Mouse (Mus musculus) intestine, embryonic 14.5 days (tissue): Measurements from ENCODE around the gene Utp18. TPM values are rescaled to one million over a fixed set of nuclear protein-coding genes. Genes with fewer than 3 reads are reported as not detected.
"Not testable (repeated sequence)": the region's sequence is repeated elsewhere in the genome, so short reads cannot be mapped to it uniquely, and the experiment has no call there.

Experiments
- ATAC-seq: fragments of 200-750 bp; cut with Nextera tagmentation; replicated peaks from 2 replicates; pipeline ENCODE4 v1.8.0; 2017; ENCODE audit warnings: low read depth, moderate number of reproducible peaks, moderate TSS enrichment, moderate library complexity; ENCODE audit not compliant: low FRiP score, low TSS enrichment
- DNase-seq: peaks from one replicate; pipeline ENCODE4 v3.0.0-alpha.2; 2018; ENCODE audit warnings: low spot score
- H3K27ac ChIP-seq: fragments of 300-500 bp; sonication (generic); 2 replicates; pipeline ENCODE4 v1.5.1; 2014; ENCODE audit warnings: low read depth, mild to moderate bottlenecking, control low read depth
- H3K27me3 ChIP-seq: fragments of 300-500 bp; sonication (generic); replicated peaks from 2 replicates; pipeline ENCODE4 v1.6.1; 2014; ENCODE audit warnings: low read length, control low read depth; ENCODE audit not compliant: control insufficient read depth, insufficient read depth
- H3K36me3 ChIP-seq: fragments of 300-500 bp; sonication (generic); 2 replicates; pipeline ENCODE4 v1.6.1; 2014; ENCODE audit warnings: low read length, control low read depth; ENCODE audit not compliant: control insufficient read depth, insufficient read depth
- H3K4me1 ChIP-seq: fragments of 300-500 bp; sonication (generic); replicated peaks from 2 replicates; pipeline ENCODE4 v1.6.1; 2014; ENCODE audit warnings: low read length, control low read depth, mixed read lengths; ENCODE audit not compliant: control insufficient read depth, insufficient read depth
- H3K4me2 ChIP-seq: fragments of 300-500 bp; sonication (generic); 2 replicates; pipeline ENCODE4 v1.6.1; 2014; ENCODE audit warnings: low read length
- H3K4me3 ChIP-seq: fragments of 300-500 bp; sonication (generic); 2 replicates; pipeline ENCODE4 v1.5.1; 2014; ENCODE audit warnings: low read depth, low read length, control low read depth, mixed read lengths
- H3K9ac ChIP-seq: fragments of 300-500 bp; sonication (generic); 2 replicates; pipeline ENCODE4 v1.6.1; 2014; ENCODE audit warnings: mild to moderate bottlenecking, low read length
- H3K9me3 ChIP-seq: fragments of 300-500 bp; sonication (generic); 2 replicates; pipeline ENCODE4 v1.6.1; 2016; ENCODE audit warnings: low read length, control low read depth; ENCODE audit not compliant: control insufficient read depth
- WGBS: fragments of 180-500 bp; shearing (Covaris S2); extraction: QIAGEN DNeasy Blood & Tissue Kit; methylation state at CpG from one replicate; pipeline ENCODE4 v1.1.7; 2014; 5-methylcytosine and 5-hydroxymethylcytosine counted together
- polyA plus RNA-seq: library from polyadenylated mRNA; unstranded; fragments of >200 nt; fragmentation: Nextera tagmentation; extraction: Ambion mirVana; gene quantifications from 2 replicates; pipeline ENCODE4 v1.2.1, GENCODE M21; 2014

The Utp18 gene
- polyA plus RNA-seq: 28.6 and 31.6 TPM in 2 replicates

DNA sequence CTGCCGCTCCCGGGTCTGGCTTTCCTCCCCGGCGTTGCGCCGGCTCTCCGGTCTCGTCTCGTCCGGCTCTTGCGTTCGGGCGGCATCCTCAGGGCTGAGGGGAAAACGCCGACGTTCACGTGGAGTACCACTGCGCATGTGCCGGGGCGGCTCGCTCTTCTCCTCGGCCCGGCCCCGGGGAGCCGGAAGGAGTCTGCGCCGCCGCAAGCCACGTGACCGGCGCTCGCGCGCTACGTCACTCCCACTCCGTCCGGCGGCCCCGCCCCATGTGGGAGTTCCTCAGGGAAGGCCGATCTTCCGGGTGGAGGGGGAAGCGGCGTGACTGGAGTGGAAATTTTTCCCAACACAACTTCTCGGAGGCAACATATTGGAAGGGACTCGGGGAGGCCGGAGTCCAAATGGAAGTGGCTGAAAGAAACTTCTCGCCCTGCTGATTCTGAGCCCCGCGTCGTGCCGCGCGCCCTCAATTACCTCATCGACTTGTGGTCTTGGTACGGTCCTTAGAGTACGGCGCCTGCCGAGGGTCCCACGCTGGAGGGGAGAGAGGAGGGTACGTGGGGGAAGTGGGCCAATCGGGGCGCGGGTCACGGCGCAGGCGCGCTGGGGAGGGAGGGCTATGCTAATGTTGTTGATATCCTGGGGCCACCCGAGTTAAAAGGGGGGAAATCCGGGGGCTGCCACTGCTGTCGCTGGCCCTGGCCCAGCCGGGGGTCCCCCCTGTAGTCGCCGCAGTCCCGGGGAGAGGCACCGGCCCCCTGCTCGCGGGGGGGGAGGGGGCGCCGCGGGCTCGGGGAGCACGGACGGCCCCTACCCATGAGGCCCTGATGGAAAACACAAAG, at the start of gene Utp18, which contains the start of gene Mbtd1:
Utp18 (minus strand) TSS at position 195 of the 839 bp plus-strand sequence.
Mbtd1 (plus strand) TSS at position 281 of the 839 bp plus-strand sequence.
- Histone ChIP-seq H3K9ac (peak within 1 kb of the TSS; percentile 95), H3K4me2 (peak within 1 kb of the TSS; percentile 95), H3K9me3 (no peaks in the 10 kb centered on the region), H3K27ac (peak within 1 kb of the TSS; percentile 96), H3K4me3 (peak within 1 kb of the TSS; percentile 92), H3K36me3 (peaks cover 16% of the 10 kb centered on the region), H3K27me3 (no peaks in the 10 kb centered on the region), H3K4me1 (peaks cover 17% of the 10 kb centered on the region)
- ATAC-seq: peak; percentile 97
- 1% methylated on average over 69 of the region's 83 CpGs for WGBS
- DNase-seq: peak; percentile 98

DNA sequence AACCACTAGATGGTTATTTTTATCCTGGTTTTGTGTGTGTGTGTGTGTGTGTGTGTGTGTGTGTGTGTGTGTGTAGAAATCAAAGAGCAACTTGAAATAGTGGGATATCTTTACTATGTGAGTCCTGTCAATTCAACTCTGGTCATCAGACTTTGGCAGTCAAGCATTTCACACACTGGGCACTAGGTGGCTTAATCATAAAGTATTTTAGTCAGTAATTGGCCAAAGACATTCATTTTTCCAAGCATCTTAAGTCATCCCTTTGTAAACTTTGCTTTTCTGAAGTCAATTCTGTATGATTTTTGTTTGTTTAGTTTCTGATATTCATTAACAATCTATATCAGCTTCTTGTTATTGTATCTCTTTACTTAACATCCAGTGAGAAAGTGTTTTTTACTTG, 43.5 kb upstream of the Utp18 start:
- no peak overlapping the region for H3K9ac ChIP-seq
- ATAC-seq: no peak

DNA sequence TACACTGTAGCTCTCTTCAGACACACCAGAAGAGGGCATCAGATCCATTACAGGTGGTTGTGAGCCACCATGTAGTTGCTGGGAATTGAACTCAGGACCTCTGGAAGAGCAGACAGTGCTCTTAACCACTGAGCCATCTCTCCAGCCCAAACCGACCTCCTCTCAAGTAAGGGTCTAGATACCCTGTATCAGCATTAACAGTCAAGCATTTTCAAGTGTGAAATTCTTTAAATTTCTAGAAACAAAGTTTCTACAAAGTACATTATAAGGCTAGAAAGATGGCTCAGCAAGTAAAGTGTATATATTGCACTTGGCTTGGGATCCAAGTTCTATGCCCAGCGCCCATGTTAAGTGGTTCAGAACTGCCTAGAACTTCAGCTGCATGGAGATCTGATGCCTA, 29.5 kb upstream of the Utp18 start:
- H3K4me2 ChIP-seq, H3K4me1 ChIP-seq, H3K9me3 ChIP-seq, H3K27me3 ChIP-seq, ATAC-seq, H3K9ac ChIP-seq, DNase-seq, H3K27ac ChIP-seq, H3K4me3 ChIP-seq: not testable (repeated sequence)
- H3K36me3 ChIP-seq: peaks cover 91% of the 10 kb centered on the region
- WGBS: 95% methylated on average over 2 of the region's 2 CpGs

More for the DNA sequence above, 43.5 kb upstream of the Utp18 start:
- H3K4me1 ChIP-seq: no peaks in the 10 kb centered on the region
- no peak for DNase-seq
- no peak overlapping the region for H3K4me3 ChIP-seq
- H3K36me3 ChIP-seq: peaks cover 88% of the 10 kb centered on the region
- no peaks in the 10 kb centered on the region for H3K9me3 ChIP-seq
- H3K27ac ChIP-seq: no peak overlapping the region
- no peak overlapping the region for H3K4me2 ChIP-seq
- H3K27me3 ChIP-seq: no peaks in the 10 kb centered on the region

DNA sequence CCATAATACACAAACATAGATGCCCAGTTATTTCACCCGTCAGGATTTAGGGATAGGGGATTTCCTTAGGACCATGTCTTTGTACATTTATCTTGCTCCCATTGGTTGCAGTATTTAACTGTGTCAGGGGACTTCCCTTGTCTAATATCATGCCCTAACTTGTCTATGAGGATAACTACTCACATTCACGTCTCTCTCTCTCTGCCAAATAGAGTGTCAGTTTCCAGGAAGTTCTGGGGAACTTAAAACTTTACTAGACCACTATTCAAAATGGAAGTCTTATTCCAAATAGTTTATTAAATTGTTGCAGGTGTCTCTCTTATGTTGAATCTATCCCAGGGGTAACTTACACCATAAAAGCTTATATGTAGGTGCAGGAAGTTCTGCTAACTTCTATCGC, 26.0 kb upstream of the Utp18 start:
- Histone ChIP-seq H3K27ac (no peak overlapping the region), H3K9me3 (no peaks in the 10 kb centered on the region), H3K4me3 (no peak overlapping the region), H3K4me1 (no peaks in the 10 kb centered on the region), H3K27me3 (no peaks in the 10 kb centered on the region), H3K9ac (no peak overlapping the region), H3K36me3 (peaks cover 93% of the 10 kb centered on the region), H3K4me2 (no peak overlapping the region)
- WGBS: 85% methylated on average over 3 of the region's 3 CpGs
- no peak for DNase-seq
- ATAC-seq: no peak

- no peak for DNase-seq
- ATAC-seq: no peak
- H3K27me3 ChIP-seq: no peaks in the 10 kb centered on the region
- peaks cover 83% of the 10 kb centered on the region for H3K36me3 ChIP-seq
- H3K4me2 ChIP-seq: no peak overlapping the region
- H3K4me1 ChIP-seq: no peaks in the 10 kb centered on the region
- no peak overlapping the region for H3K27ac ChIP-seq
- H3K4me3 ChIP-seq: no peak overlapping the region
- H3K9me3 ChIP-seq: no peaks in the 10 kb centered on the region
- WGBS: 86% methylated on average over 9 of the region's 9 CpGs
- no peak overlapping the region for H3K9ac ChIP-seq
Observed at GRCm38 (mm10) chr11:93908829-93909228, 23.3 kb upstream of the Utp18 start.

DNA sequence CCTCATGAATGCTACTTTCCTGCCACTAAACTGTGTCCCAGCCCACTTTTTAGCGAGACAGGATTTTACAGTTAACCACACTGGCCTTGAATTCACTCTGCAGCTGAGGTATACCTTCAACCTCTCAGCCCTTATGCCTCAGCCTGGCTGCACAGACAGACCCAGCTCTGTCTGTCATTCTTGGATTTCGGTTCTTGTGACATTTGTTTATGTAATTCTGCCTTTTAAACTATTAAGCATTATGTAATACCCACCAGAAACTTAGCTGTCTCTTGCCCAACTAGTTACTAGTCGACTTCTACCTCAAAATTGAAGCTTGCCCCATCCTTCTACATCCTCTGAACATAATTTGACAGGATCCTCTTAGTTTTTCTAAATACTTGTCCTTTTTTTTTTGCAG, 22.3 kb upstream of the Utp18 start:
- Histone ChIP-seq H3K4me3 (no peak overlapping the region), H3K9me3 (no peaks in the 10 kb centered on the region), H3K4me1 (no peaks in the 10 kb centered on the region), H3K27me3 (no peaks in the 10 kb centered on the region), H3K36me3 (peaks cover 75% of the 10 kb centered on the region), H3K27ac (no peak overlapping the region), H3K4me2 (no peak overlapping the region), H3K9ac (no peak overlapping the region)
- DNase-seq (no peak), ATAC-seq (no peak)
- 78% methylated on average over 3 of the region's 3 CpGs for WGBS

DNA sequence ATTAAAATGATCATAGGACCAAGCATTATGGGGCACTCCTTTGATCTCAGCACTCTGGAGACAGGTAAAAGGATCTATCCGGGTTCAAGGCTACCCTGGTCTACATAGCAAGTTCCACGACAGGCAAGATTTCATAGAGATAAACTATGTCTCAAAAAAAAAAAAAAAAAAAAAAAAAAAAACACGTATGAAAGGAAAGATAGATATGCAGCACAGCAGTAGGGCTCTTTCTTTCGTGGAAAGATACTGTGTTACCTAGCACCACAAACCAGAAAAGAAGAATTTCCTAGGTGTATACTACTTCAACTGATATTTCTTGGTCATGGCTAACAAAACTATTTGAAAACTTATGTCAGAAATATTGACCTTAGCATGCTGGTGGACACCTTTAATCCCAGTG, 21.3 kb upstream of the Utp18 start:
- Histone ChIP-seq H3K4me1 (no peaks in the 10 kb centered on the region), H3K9me3 (no peaks in the 10 kb centered on the region), H3K4me2 (no peak overlapping the region), H3K27me3 (no peaks in the 10 kb centered on the region), H3K27ac (no peak overlapping the region), H3K36me3 (peaks cover 67% of the 10 kb centered on the region), H3K4me3 (no peak overlapping the region), H3K9ac (no peak overlapping the region)
- DNase-seq: no peak
- WGBS: 89% methylated on average over 4 of the region's 4 CpGs
- no peak for ATAC-seq

DNA sequence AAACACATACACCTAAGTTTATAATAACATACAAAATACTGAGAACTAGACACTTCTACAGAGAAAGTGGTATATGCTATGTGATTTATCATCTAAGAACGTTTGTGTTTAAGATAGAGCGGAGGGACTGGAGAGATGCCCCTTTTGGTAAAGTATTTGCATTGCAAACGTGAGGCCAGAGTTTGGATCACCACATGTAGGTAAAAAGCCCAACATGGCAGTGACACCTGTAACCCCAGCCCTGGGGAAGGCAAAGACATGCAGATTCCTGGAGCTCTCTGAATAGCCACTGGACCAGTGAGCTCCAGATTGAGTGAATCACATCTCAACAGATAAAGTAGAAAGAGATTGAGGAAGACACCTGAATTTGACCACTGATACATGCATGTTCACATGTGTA, 12.2 kb upstream of the Utp18 start:
- DNase-seq: no peak
- Histone ChIP-seq H3K9me3 (no peaks in the 10 kb centered on the region), H3K4me3 (no peak overlapping the region), H3K36me3 (peaks cover 24% of the 10 kb centered on the region), H3K9ac (no peak overlapping the region), H3K4me1 (no peaks in the 10 kb centered on the region), H3K27me3 (no peaks in the 10 kb centered on the region), H3K4me2 (no peak overlapping the region), H3K27ac (no peak overlapping the region)
- 69% methylated on average over 3 of the region's 3 CpGs for WGBS
- no peak for ATAC-seq

GRCm38 (mm10) chr11:93887080-93887447, 1.5 kb upstream of the Utp18 start:
- no peak overlapping the region for H3K27ac ChIP-seq
- no peaks in the 10 kb centered on the region for H3K9me3 ChIP-seq
- DNase-seq (no peak), ATAC-seq (no peak)
- peak overlapping the region; percentile 95 for H3K4me2 ChIP-seq
- H3K27me3 ChIP-seq: no peaks in the 10 kb centered on the region
- H3K4me1 ChIP-seq: peaks cover 17% of the 10 kb centered on the region
- peak overlapping the region; percentile 92 for H3K4me3 ChIP-seq
- H3K36me3 ChIP-seq: peaks cover 16% of the 10 kb centered on the region
- 5% methylated on average over 4 of the region's 4 CpGs for WGBS
- peak overlapping the region; percentile 95 for H3K9ac ChIP-seq
